Mouse (Mus musculus) cerebellum, adult 2 months (tissue): ENCODE data around the gene Carmil1.

Experiments used
- CTCF ChIP-seq: fragments of 200-500 bp; IDR thresholded peaks from 2 replicates; pipeline ENCODE4 v1.5.1; 2011; ENCODE audit warnings: low read depth, mild to moderate bottlenecking, control low read depth, low read length, moderate library complexity, borderline replicate concordance; ENCODE audit not compliant: insufficient read depth
- POLR2A ChIP-seq: fragments of 200-500 bp; IDR thresholded peaks from 2 replicates; pipeline ENCODE4 v1.6.1; 2011; ENCODE audit warnings: low read length, control low read depth, borderline replicate concordance; ENCODE audit not compliant: insufficient read depth

DNA sequence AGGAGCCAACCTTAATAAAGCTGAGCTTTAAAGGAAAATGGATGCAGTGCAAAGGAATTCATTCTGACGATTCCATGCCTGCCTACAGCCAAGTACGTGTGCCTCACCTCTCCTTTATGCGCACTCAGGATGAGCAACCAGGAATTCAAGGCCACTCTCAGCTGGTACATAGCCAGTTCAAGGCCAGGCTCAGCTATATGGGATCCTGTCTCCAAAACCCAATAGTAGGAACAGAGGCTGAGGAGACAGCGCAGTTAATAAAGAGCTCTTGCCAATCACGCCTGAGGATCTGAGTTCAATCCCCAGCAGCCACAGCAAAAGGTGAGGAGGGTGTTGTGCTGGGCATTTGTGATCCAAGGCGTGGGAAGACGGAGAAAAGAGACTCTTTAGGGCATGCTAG is 29.4 kb downstream of the Carmil1 start:
- TF ChIP-seq POLR2A (no peak), CTCF (no peak)
